Mouse (Mus musculus): ENCODE results near the gene Bcl7c.
"Not testable (repeated sequence)": the region's sequence is repeated elsewhere in the genome, so short reads cannot be mapped to it uniquely, and the experiment has no call there.

GRCm38 (mm10) chr7:127693730-127694129 lies 15.0 kb downstream of the Bcl7c start:
- TF ChIP-seq POLR2A (IDR thresholded peaks at IDR 0.05; ENCODE audit: insufficient read depth, low read depth, low read length); CTCF (IDR thresholded peaks at IDR 0.05); EP300 (IDR thresholded peaks at IDR 0.05; ENCODE audit: insufficient read depth, low read depth, low read length): not testable (repeated sequence)
